Mouse (Mus musculus) olfactory bulb, adult 2 months (tissue): ENCODE measurements at regions not wholly inside any gene's neighbourhood (a gene's known extent, or its start where the extent isn't known, plus 50 kb on each side); places are given as distances from the start of the nearest gene placed in this dataset.

Experiments
- CTCF ChIP-seq: fragments of 200-500 bp; IDR thresholded peaks from 2 replicates; pipeline ENCODE4 v1.5.1; 2012; ENCODE audit warnings: low read depth, mild to moderate bottlenecking, low read length, moderate library complexity; ENCODE audit not compliant: insufficient read depth
- POLR2A ChIP-seq: fragments of 200-500 bp; IDR thresholded peaks from 2 replicates; pipeline ENCODE4 v1.6.1; 2012; ENCODE audit warnings: mild to moderate bottlenecking, low read depth, low read length, moderate library complexity; ENCODE audit not compliant: insufficient read depth

GRCm38 (mm10) chr17:63644390-63644789, 144.6 kb upstream of the Fbxl17 start:
- TF ChIP-seq CTCF (no peak), POLR2A (no peak)
